Mouse (Mus musculus) megakaryocyte, embryonic 14.5 days (primary cell): ENCODE results near the gene Dact1.

ENCODE experiments used
- FLI1 ChIP-seq: IDR thresholded peaks from 2 replicates; pipeline ENCODE4 v1.6.1; 2012; ENCODE audit warnings: low read length, inconsistent platforms, mixed read lengths
- GATA1 ChIP-seq: IDR thresholded peaks from 3 replicates; pipeline ENCODE4 v1.6.1; 2012; ENCODE audit warnings: mixed read lengths, low read length, inconsistent platforms, borderline replicate concordance

DNA sequence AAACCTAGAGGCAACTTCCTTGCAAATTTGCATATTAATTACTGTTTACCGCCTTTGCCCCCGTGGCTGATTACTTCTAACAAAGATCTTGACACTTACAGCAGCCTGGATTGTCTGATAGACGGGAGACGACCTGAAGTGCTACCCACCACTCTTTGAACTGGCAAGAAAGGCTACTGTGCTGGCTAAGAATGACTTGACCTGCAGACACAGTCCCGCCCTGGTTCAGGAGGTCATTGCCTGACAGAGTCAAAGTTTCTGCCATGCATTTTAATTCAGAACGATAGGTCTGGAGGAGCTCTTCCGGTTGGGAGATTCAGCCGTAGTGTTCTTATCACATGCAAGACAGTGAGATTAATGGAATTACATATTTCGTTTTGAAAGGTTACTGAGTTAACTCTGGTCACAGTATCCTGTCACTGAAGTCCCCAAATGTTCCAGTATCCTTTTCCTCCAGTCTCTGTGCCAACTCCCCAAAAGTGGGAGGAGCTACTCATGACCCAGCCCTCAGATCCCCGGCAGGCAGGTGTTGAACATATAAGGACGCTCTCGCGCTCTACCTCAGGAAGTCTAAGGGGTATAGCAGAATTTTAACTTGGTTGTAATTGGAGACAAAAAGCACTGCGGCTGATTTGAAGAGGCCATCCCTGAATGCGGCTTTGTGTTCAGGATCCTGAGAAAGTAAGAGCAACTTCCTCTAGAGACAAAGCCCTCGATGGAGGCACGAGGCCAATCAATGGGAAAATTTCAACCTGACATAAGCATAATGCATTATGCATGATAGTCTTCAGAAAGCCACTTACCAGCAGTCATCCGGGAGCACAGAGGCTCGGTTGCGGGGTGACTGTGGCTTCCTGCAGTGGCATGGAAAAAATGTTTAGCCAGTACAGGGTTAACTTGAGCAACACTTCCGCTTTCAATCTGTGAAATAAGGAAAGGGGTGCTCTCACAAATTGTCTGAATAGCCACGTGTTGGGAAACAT lies 15.4 kb upstream of the Dact1 start:
- no peak for TF ChIP-seq GATA1
- no peak for TF ChIP-seq FLI1
